Mouse (Mus musculus): ENCODE measurements around the gene Pgm2. TPM values are rescaled to one million over a fixed set of nuclear protein-coding genes. Genes with fewer than 3 reads are reported as not detected.

Gene Pgm2
- polyA plus RNA-seq, 1 experiment from 2014 or later, result 16.6 TPM

DNA sequence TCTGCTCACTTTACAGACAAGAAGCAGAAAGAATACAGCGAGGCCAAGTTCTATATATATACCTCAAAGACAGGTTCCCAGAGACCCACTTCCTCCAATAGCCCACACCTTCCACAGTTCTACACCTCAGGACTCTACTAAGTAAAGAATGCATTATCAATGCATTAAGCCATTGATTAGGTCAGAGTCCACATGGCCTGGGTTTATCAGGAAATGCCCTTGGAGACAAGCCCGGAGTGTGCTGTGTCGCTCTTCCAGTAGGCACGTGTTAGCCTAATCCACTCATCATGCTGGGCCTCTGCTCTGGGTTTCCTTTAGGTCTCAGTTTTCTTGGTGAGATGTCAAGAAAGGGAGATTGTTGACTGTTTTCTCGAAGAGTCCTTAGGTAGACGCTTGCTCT, 21.5 kb downstream of the Pgm2 start:
- Histone ChIP-seq H3K4me2 (ENCODE audit: low read length) (no peak overlapping the region), H3K27me3 (ENCODE audit: control insufficient read depth, insufficient read depth, low read depth, low read length) (no peaks in the 10 kb centered on the region), H3K27ac (ENCODE audit: low read length) (no peak overlapping the region), H3K36me3 (ENCODE audit: control insufficient read depth, insufficient read depth, low read length) (peaks cover 46% of the 10 kb centered on the region), H3K9ac (ENCODE audit: low read depth, low read length) (no peak overlapping the region), H3K9me3 (replicated peaks; ENCODE audit: control insufficient read depth, low read length, poor library complexity, severe bottlenecking) (peaks cover 8% of the 10 kb centered on the region; the same call in 1 of the 2 replicates), H3K4me3 (ENCODE audit: low read depth, low read length) (no peak overlapping the region), H3K4me1 (ENCODE audit: control insufficient read depth, insufficient read depth, low read length) (no peaks in the 10 kb centered on the region)
- no peak for ATAC-seq
- 97% methylated on average over 6 of the region's 6 CpGs for WGBS

DNA sequence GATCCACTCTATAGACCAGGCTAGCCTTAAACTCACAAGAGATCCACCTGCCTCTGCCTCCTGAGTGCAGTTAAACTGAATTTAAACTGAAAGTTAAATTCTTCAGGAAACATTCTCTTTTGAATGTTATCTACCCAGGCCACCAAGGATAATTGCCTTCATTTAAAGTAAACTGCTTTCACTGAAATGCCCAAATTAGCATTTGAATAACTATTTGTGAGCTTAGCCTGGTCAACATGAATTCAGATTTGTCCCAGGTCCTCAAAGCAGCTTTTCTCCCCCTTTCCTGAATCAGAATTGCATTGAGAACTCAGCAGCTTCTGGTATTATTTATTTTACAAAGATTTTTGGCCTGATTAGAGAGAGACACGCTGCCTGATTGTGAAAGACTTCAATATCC, 24.4 kb downstream of the Pgm2 start:
- no peaks in the 10 kb centered on the region for H3K4me1 ChIP-seq (ENCODE audit: control insufficient read depth, insufficient read depth, low read length)
- H3K9me3 ChIP-seq (replicated peaks; ENCODE audit: control insufficient read depth, low read length, poor library complexity, severe bottlenecking), result peaks cover 8% of the 10 kb centered on the region; the same call in 1 of the 2 replicates
- no peak overlapping the region for H3K4me2 ChIP-seq (ENCODE audit: low read length)
- WGBS, result 33% methylated on average over 1 of the region's 1 CpGs
- no peak overlapping the region for H3K9ac ChIP-seq (ENCODE audit: low read depth, low read length)
- no peak overlapping the region for H3K4me3 ChIP-seq (ENCODE audit: low read depth, low read length)
- ATAC-seq, result no peak
- no peak overlapping the region for H3K27ac ChIP-seq (ENCODE audit: low read length)
- peaks cover 38% of the 10 kb centered on the region for H3K36me3 ChIP-seq (ENCODE audit: control insufficient read depth, insufficient read depth, low read length)
- no peaks in the 10 kb centered on the region for H3K27me3 ChIP-seq (ENCODE audit: control insufficient read depth, insufficient read depth, low read depth, low read length)

DNA sequence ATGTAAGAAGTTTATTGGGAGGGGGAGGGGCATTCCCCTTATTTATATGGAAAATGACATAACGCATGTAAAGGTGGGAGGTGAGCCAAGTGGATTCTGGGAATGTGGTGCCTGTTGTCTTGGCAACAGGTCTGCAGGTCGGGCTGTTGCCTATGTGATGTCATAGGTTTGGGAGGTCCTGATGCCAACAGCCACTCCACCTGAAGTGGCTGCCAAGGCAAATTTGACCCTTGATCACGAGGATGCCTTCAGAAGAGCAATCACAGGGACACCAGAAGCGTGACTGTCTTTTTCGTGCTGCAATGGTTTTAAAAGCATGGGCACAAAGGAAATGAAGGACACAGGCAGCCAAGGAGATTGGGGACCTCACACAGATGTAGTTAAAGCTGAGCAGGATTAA, 33.0 kb downstream of the Pgm2 start:
- H3K9ac ChIP-seq (ENCODE audit: low read depth, low read length), result no peak overlapping the region
- WGBS, result 54% methylated on average over 5 of the region's 5 CpGs

DNA sequence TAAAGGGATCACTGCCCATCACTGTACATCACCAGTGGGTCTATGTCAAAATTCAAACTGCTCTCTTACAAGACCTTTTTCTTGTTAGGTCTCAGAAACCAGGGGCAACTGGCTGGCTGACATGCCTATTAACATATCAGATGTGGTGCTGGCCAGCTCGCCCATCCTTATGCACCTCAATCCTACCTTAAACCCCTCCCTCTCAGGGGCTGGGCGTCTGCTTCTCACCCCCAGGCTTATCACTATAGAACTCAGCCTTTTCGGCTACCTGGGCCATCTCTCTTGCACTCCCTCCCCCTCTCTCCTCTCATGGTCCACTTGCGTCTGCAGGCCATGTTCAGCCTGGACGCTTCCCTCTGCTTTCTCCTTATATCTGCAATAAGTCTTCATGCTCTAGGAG, 38.8 kb downstream of the Pgm2 start:
- H3K27me3 ChIP-seq (ENCODE audit: control insufficient read depth, insufficient read depth, low read depth, low read length), result no peaks in the 10 kb centered on the region
- no peak for ATAC-seq
- H3K27ac ChIP-seq (ENCODE audit: low read length), result no peak overlapping the region
- H3K4me3 ChIP-seq (ENCODE audit: low read depth, low read length), result no peak overlapping the region
- no peak overlapping the region for H3K4me2 ChIP-seq (ENCODE audit: low read length)
- peaks cover 7% of the 10 kb centered on the region; the same call in 1 of the 2 replicates for H3K36me3 ChIP-seq (ENCODE audit: control insufficient read depth, insufficient read depth, low read length)
- H3K9me3 ChIP-seq (replicated peaks; ENCODE audit: control insufficient read depth, low read length, poor library complexity, severe bottlenecking), result no peaks in the 10 kb centered on the region
- WGBS, result 63% methylated on average over 5 of the region's 5 CpGs
- H3K4me1 ChIP-seq (ENCODE audit: control insufficient read depth, insufficient read depth, low read length), result no peaks in the 10 kb centered on the region
- H3K9ac ChIP-seq (ENCODE audit: low read depth, low read length), result no peak overlapping the region

More for the DNA sequence above, 33.0 kb downstream of the Pgm2 start:
- H3K4me2 ChIP-seq (ENCODE audit: low read length), result no peak overlapping the region
- no peak overlapping the region for H3K27ac ChIP-seq (ENCODE audit: low read length)
- no peaks in the 10 kb centered on the region for H3K9me3 ChIP-seq (replicated peaks; ENCODE audit: control insufficient read depth, low read length, poor library complexity, severe bottlenecking)
- no peaks in the 10 kb centered on the region for H3K4me1 ChIP-seq (ENCODE audit: control insufficient read depth, insufficient read depth, low read length)
- H3K27me3 ChIP-seq (ENCODE audit: control insufficient read depth, insufficient read depth, low read depth, low read length), result no peaks in the 10 kb centered on the region
- ATAC-seq, result no peak
- peaks cover 7% of the 10 kb centered on the region; the same call in 1 of the 2 replicates for H3K36me3 ChIP-seq (ENCODE audit: control insufficient read depth, insufficient read depth, low read length)
- no peak overlapping the region for H3K4me3 ChIP-seq (ENCODE audit: low read depth, low read length)

DNA sequence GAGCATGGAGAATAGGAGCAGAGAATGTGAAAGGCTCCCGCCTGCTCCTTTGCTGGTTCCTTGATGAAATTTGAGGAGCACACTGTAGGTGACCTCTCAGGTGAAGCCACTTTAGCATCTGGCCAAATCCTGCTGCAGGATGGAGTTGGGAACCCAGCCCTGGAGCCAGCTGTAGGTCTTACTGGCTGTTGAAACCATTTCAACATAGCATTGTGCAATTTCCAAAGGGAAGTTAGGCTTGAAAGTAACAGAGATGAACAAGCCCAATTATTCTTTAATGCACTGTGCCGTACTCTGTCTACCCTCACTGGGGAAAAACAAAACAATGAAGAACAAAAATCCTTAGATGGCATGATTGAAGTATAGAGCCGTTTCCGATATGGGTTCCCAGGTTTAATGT, 41.2 kb downstream of the Pgm2 start:
- H3K9ac ChIP-seq (ENCODE audit: low read depth, low read length), result no peak overlapping the region
- whole genome bisulfite sequencing, result 94% methylated on average over 4 of the region's 4 CpGs
- peaks cover 3% of the 10 kb centered on the region; the same call in 1 of the 2 replicates for H3K36me3 ChIP-seq (ENCODE audit: control insufficient read depth, insufficient read depth, low read length)
- H3K27ac ChIP-seq (ENCODE audit: low read length), result no peak overlapping the region
- no peak overlapping the region for H3K4me2 ChIP-seq (ENCODE audit: low read length)
- H3K4me1 ChIP-seq (ENCODE audit: control insufficient read depth, insufficient read depth, low read length), result no peaks in the 10 kb centered on the region
- H3K4me3 ChIP-seq (ENCODE audit: low read depth, low read length), result no peak overlapping the region
- H3K27me3 ChIP-seq (ENCODE audit: control insufficient read depth, insufficient read depth, low read depth, low read length), result no peaks in the 10 kb centered on the region
- no peak for ATAC-seq
- no peaks in the 10 kb centered on the region for H3K9me3 ChIP-seq (replicated peaks; ENCODE audit: control insufficient read depth, low read length, poor library complexity, severe bottlenecking)

DNA sequence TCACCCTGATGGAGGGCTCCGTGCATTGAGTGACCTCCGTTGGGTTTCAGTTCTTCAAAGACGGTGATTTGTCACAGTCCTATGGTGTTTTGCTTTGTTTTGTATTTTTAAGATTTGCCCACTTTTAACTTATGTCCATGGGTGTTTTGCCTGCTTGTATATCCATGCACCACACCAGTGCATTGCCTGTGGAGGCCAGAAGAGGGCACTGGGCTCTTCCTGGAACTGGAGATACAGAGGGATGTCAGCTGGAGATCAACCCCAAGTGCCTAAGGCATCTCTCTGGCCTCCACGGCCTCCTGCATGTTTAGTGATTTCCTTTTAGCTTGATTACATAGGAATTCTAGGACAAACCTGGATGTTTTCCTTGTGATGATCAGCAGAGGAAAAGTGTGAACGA, 43.6 kb downstream of the Pgm2 start:
- no peak for ATAC-seq
- H3K4me1 ChIP-seq (ENCODE audit: control insufficient read depth, insufficient read depth, low read length), result no peaks in the 10 kb centered on the region
- 80% methylated on average over 5 of the region's 5 CpGs for WGBS
- H3K4me3 ChIP-seq (ENCODE audit: low read depth, low read length), result no peak overlapping the region
- no peaks in the 10 kb centered on the region for H3K27me3 ChIP-seq (ENCODE audit: control insufficient read depth, insufficient read depth, low read depth, low read length)
- no peaks in the 10 kb centered on the region for H3K36me3 ChIP-seq (ENCODE audit: control insufficient read depth, insufficient read depth, low read length)
- H3K9me3 ChIP-seq (replicated peaks; ENCODE audit: control insufficient read depth, low read length, poor library complexity, severe bottlenecking), result no peaks in the 10 kb centered on the region
- H3K27ac ChIP-seq (ENCODE audit: low read length), result no peak overlapping the region
- no peak overlapping the region for H3K9ac ChIP-seq (ENCODE audit: low read depth, low read length)
- no peak overlapping the region for H3K4me2 ChIP-seq (ENCODE audit: low read length)

DNA sequence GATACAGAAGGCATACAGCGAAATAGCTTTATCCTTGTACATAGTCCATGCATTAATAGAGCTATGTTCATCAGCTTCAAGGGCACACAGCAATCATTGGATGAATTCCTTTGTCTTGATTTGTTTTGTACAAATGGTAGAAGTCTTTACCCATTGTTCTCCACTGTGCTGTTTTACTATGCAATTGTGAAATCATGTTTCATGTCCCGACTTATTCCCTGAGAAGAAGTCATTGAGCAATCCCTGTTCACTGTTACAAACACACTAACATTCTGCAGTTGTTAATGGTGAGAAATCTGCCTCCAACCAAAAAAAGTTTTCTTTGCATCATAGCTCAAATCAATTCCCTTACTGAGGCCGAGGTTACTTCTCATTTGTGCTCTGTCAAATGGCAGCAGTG, 47.5 kb downstream of the Pgm2 start:
- Histone ChIP-seq H3K36me3 (ENCODE audit: control insufficient read depth, insufficient read depth, low read length) (no peaks in the 10 kb centered on the region), H3K9ac (ENCODE audit: low read depth, low read length) (no peak overlapping the region), H3K4me3 (ENCODE audit: low read depth, low read length) (no peak overlapping the region), H3K9me3 (replicated peaks; ENCODE audit: control insufficient read depth, low read length, poor library complexity, severe bottlenecking) (no peaks in the 10 kb centered on the region), H3K4me2 (ENCODE audit: low read length) (no peak overlapping the region), H3K4me1 (ENCODE audit: control insufficient read depth, insufficient read depth, low read length) (no peaks in the 10 kb centered on the region), H3K27me3 (ENCODE audit: control insufficient read depth, insufficient read depth, low read depth, low read length) (no peaks in the 10 kb centered on the region), H3K27ac (ENCODE audit: low read length) (no peak overlapping the region)
- WGBS, result 84% methylated on average over 3 of the region's 3 CpGs
- no peak for ATAC-seq

DNA sequence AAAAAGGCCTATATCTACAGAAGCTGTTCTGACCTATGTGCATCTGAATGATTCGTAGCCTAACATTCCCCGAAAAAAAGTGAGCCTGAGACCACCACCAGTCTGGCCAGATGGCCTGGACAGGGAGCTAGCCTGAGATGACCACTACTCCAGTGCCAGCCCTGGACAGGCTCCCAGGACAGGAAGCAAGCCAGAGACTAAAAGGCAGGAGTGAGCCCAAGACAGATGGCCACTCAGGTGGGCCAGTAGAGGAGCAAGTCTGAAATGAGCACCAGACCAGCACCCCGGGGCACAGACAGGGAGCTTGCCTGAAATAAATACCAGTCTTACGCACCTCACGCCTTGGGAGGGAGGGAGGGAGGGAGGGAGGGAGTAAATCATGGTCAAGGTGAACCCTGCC, 51.6 kb downstream of the Pgm2 start:
- H3K4me3 ChIP-seq (ENCODE audit: low read depth, low read length), result no peak overlapping the region
- no peaks in the 10 kb centered on the region for H3K36me3 ChIP-seq (ENCODE audit: control insufficient read depth, insufficient read depth, low read length)
- H3K4me1 ChIP-seq (ENCODE audit: control insufficient read depth, insufficient read depth, low read length), result no peaks in the 10 kb centered on the region
- no peaks in the 10 kb centered on the region for H3K9me3 ChIP-seq (replicated peaks; ENCODE audit: control insufficient read depth, low read length, poor library complexity, severe bottlenecking)
- no peak overlapping the region for H3K9ac ChIP-seq (ENCODE audit: low read depth, low read length)
- no peak for ATAC-seq
- H3K27ac ChIP-seq (ENCODE audit: low read length), result no peak overlapping the region
- H3K27me3 ChIP-seq (ENCODE audit: control insufficient read depth, insufficient read depth, low read depth, low read length), result no peaks in the 10 kb centered on the region
- H3K4me2 ChIP-seq (ENCODE audit: low read length), result no peak overlapping the region
- 89% methylated on average over 5 of the region's 5 CpGs for WGBS

DNA sequence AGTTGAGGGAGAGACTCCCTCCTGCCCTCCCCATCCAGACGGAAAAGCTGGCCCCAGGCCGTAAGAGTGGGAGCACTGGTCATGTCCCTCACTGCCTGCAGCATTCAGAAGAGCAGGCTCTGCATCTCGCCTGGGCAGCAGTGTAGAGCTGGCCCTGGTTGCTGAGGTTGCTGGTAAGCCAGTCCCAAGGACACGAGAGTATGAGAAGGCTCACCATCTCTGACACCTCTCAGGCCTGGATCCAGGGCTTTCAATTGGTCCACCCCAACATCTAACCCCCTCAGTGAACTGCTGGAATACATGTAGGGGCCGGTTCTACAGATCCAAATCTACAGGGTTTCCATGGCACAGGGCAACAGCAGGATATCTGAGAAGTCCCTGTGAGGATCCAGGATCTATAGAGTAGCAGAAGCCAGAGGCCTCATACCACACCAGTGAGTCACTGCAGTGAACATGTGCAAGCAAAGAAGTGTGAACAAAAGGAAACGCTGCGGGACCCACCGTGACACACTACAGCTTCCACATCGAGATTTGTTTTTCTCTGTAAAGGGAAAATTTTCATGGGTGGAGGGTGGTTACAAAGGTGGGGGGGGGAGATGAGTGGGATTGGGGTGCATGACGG, 53.7 kb downstream of the Pgm2 start:
- Histone ChIP-seq H3K4me3 (ENCODE audit: low read depth, low read length) (no peak overlapping the region), H3K27me3 (ENCODE audit: control insufficient read depth, insufficient read depth, low read depth, low read length) (no peaks in the 10 kb centered on the region), H3K4me2 (ENCODE audit: low read length) (no peak overlapping the region), H3K9me3 (replicated peaks; ENCODE audit: control insufficient read depth, low read length, poor library complexity, severe bottlenecking) (no peaks in the 10 kb centered on the region), H3K36me3 (ENCODE audit: control insufficient read depth, insufficient read depth, low read length) (no peaks in the 10 kb centered on the region), H3K27ac (ENCODE audit: low read length) (no peak overlapping the region), H3K4me1 (ENCODE audit: control insufficient read depth, insufficient read depth, low read length) (no peaks in the 10 kb centered on the region), H3K9ac (ENCODE audit: low read depth, low read length) (no peak overlapping the region)
- WGBS, result 84% methylated on average over 10 of the region's 10 CpGs
- ATAC-seq, result no peak

All from midbrain, embryonic 16.5 days (tissue).